Mouse (Mus musculus) neural tube, embryonic 11.5 days (tissue): ENCODE results near the gene Ppp3cb. TPM values are rescaled to one million over a fixed set of nuclear protein-coding genes. Genes with fewer than 3 reads are reported as not detected.
"Not testable (repeated sequence)": the region's sequence is repeated elsewhere in the genome, so short reads cannot be mapped to it uniquely, and the experiment has no call there.

Source experiments
- ATAC-seq: fragments of 200-750 bp; cut with Nextera tagmentation; 2 replicates; pipeline ENCODE4 v1.8.0; 2017; ENCODE audit warnings: moderate number of reproducible peaks, mild to moderate bottlenecking, moderate TSS enrichment, moderate library complexity; ENCODE audit not compliant: insufficient read depth, low FRiP score, low TSS enrichment
- DNase-seq: peaks from one replicate; pipeline ENCODE4 v3.0.0-alpha.2; 2015; ENCODE audit warnings: low spot score
- H3K27ac ChIP-seq: fragments of 300-500 bp; sonication (generic); 2 replicates; pipeline ENCODE4 v1.5.1; 2014; ENCODE audit warnings: low read depth, mild to moderate bottlenecking, low read length
- H3K27me3 ChIP-seq: fragments of 300-500 bp; sonication (generic); 2 replicates; pipeline ENCODE4 v1.6.1; 2014; ENCODE audit warnings: mild to moderate bottlenecking, low read length, mixed read lengths; ENCODE audit not compliant: control insufficient read depth, insufficient read depth
- H3K36me3 ChIP-seq: fragments of 300-500 bp; sonication (generic); 2 replicates; pipeline ENCODE4 v1.6.1; 2014; ENCODE audit warnings: mild to moderate bottlenecking, low read length, moderate library complexity, mixed read lengths; ENCODE audit not compliant: control insufficient read depth, insufficient read depth
- H3K4me1 ChIP-seq: fragments of 300-500 bp; sonication (generic); 2 replicates; pipeline ENCODE4 v1.6.1; 2014; ENCODE audit warnings: low read length, mixed read lengths; ENCODE audit not compliant: control insufficient read depth, insufficient read depth
- H3K4me2 ChIP-seq: fragments of 300-500 bp; sonication (generic); 2 replicates; pipeline ENCODE4 v1.6.1; 2014; ENCODE audit warnings: low read depth, mild to moderate bottlenecking, moderate library complexity
- H3K4me3 ChIP-seq: fragments of 300-500 bp; sonication (generic); 2 replicates; pipeline ENCODE4 v1.5.1; 2014; ENCODE audit warnings: low read depth, low read length
- H3K9ac ChIP-seq: fragments of 300-500 bp; sonication (generic); 2 replicates; pipeline ENCODE4 v1.6.1; 2014; ENCODE audit warnings: mild to moderate bottlenecking, low read length
- H3K9me3 ChIP-seq: fragments of 300-500 bp; sonication (generic); 2 replicates; pipeline ENCODE4 v1.6.1; 2016; ENCODE audit warnings: low read length; ENCODE audit not compliant: control insufficient read depth
- WGBS: fragments of 180-500 bp; shearing (Covaris S2); extraction: QIAGEN DNeasy Blood & Tissue Kit; methylation state at CpG from one replicate; pipeline ENCODE4 v1.1.7; 2014; 5-methylcytosine and 5-hydroxymethylcytosine counted together
- polyA plus RNA-seq: library from polyadenylated mRNA; unstranded; fragments of >200 nt; fragmentation: Nextera tagmentation; extraction: Ambion mirVana; gene quantifications from 2 replicates; pipeline ENCODE4 v1.2.1, GENCODE M21; 2014

Ppp3cb gene
- polyA plus RNA-seq = 61.1 and 62.4 TPM in 2 replicates

DNA sequence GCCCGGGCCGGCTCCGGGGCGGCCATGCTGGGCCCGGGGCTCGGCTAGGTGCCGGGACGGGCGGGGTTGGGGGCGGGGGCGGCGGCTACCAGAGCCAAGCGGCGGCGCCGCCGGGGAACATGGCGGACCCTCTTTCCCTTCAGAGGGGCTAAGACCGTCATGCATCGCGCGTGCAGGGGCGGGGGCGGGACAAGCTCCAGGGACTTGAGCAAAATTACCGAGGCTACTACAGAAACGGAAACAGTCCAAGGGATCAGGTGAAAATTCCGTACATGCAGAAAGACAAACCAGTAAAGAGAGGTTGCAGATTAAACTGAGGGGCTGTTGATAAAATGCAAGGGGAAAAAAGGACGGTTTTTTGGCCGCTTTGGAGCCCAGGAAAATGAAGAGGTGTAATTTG is at the start of gene Ppp3cb:
Gene Ppp3cb (minus strand): TSS at position 159 of the 400 bp plus-strand sequence.
- Histone ChIP-seq H3K27me3 (no peaks in the 10 kb centered on the region), H3K4me3 (peak within 1 kb of the TSS; percentile 85), H3K4me2 (peak within 1 kb of the TSS; percentile 64), H3K9ac (peak within 1 kb of the TSS; percentile 92), H3K27ac (peak within 1 kb of the TSS; percentile 96), H3K4me1 (peaks cover 4% of the 10 kb centered on the region; the same call in 1 of the 2 replicates), H3K9me3 (no peaks in the 10 kb centered on the region), H3K36me3 (0 out of 2 replicates have a peak, but pooled peaks cover 3% of the 10 kb centered on the region)
- peak; percentile 93 for DNase-seq
- under 1% methylated on average over 27 of the region's 29 CpGs for WGBS
- peak; percentile 93 for ATAC-seq

DNA sequence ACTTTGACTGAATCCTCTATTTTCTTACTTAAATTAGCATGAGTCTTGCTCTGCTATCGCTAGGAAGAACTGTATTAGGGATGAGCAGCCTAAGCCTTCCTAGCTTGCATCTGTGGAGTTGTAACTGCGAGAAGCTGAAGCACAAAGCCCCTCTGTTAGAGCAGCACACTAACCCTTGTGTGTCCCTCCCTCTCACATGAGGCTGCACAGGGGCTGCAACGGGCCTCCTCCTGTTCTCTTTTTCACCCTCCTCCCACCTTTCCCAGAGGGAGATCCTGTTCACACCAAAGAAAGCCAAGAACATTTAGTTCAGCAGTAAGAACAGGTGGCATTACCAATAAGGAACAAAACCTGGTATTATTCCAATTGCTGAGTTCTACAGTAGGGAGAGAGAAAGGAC is 49.4 kb upstream of the Ppp3cb start:
- H3K4me2 ChIP-seq = no peak overlapping the region
- peaks cover 3% of the 10 kb centered on the region; the same call in 1 of the 2 replicates for H3K4me1 ChIP-seq
- H3K27ac ChIP-seq = 0 out of 2 replicates have a peak overlapping the region, but pooled peaks have one; percentile 14
- ATAC-seq = no peak
- no peak overlapping the region for H3K4me3 ChIP-seq
- WGBS = 45% methylated on average over 3 of the region's 3 CpGs
- H3K9me3 ChIP-seq = no peaks in the 10 kb centered on the region
- H3K36me3 ChIP-seq = no peaks in the 10 kb centered on the region
- DNase-seq = no peak
- H3K27me3 ChIP-seq = no peaks in the 10 kb centered on the region
- H3K9ac ChIP-seq = no peak overlapping the region

DNA sequence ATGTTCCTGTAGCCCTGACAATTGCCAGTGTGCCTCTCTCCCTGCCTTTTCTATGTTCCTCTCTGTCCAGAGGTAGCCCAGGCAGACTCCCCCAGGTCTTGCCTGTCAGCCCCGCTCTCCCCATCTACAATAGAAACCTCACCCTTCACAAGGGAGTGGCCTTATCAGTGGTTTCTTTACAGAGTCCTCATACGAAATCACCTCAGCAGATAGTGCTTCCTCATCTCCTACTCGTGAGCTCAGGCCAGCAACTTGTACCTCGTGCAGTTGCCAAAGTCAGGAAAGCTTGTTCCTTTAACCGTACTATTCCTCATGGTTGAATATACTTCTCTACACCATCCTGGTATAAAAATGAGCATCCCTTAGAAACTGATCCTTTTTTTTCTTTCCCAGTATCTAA is 41.1 kb upstream of the Ppp3cb start:
- H3K4me2 ChIP-seq = no peak overlapping the region
- no peak overlapping the region for H3K27ac ChIP-seq
- H3K9me3 ChIP-seq = no peaks in the 10 kb centered on the region
- no peaks in the 10 kb centered on the region for H3K4me1 ChIP-seq
- no peak for ATAC-seq
- no peaks in the 10 kb centered on the region for H3K27me3 ChIP-seq
- WGBS = 90% methylated on average over 5 of the region's 5 CpGs
- no peak overlapping the region for H3K9ac ChIP-seq
- no peak for DNase-seq
- no peaks in the 10 kb centered on the region for H3K36me3 ChIP-seq
- H3K4me3 ChIP-seq = no peak overlapping the region

DNA sequence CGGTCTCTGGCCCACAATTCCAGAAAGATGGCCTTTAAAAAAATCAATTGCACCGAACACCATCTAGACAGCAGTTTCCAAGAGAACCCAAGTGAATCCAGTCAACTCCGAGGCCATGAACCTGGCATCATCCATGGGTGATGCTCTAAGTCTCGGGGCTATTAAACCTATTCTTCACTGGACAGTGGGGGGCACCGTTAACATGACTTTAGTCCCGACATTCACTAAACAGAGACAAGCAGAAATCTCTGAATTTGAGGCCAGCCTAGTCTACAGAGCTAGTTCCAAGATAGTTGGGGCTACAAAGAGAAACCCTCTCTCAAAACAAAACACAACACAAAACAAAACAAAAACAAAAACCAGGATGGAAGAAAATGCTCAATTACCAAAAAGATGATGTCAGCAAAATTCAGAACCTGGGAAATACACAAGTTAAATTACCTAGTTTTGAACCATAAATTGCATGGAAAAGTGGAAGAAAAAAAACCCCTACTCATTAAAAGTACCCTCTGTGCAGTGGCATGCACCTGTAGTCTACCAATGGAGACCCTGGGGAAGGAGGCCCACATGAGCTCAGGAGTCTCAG is 32.5 kb upstream of the Ppp3cb start:
- Histone ChIP-seq H3K27me3 (no peaks in the 10 kb centered on the region), H3K4me3 (no peak overlapping the region), H3K9me3 (no peaks in the 10 kb centered on the region), H3K27ac (no peak overlapping the region), H3K4me2 (no peak overlapping the region), H3K4me1 (no peaks in the 10 kb centered on the region), H3K9ac (no peak overlapping the region), H3K36me3 (no peaks in the 10 kb centered on the region)
- WGBS = 61% methylated on average over 6 of the region's 6 CpGs
- DNase-seq (no peak), ATAC-seq (no peak)

DNA sequence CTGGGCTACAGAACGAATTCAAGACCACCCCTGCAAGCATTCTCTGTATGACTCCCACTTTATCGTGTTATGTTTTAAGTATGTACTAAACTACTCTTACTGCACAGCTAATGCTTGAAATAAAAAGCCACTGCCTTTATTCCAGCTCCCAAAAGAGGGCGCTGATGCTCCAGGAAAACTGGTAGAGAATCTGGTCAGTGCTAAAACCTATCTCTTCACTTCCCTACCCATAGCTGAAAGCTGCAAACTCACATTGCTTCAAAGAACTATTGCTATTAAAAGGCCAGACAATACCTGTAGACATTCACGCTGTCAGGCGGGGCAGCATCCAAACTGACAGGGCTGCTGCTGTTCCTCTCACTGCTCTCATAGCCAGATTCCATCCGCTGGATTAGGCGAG is 29.8 kb upstream of the Ppp3cb start:
- Histone ChIP-seq H3K27me3 (no peaks in the 10 kb centered on the region), H3K4me1 (no peaks in the 10 kb centered on the region), H3K4me2 (no peak overlapping the region), H3K36me3 (no peaks in the 10 kb centered on the region), H3K4me3 (no peak overlapping the region), H3K9ac (no peak overlapping the region), H3K9me3 (no peaks in the 10 kb centered on the region), H3K27ac (no peak overlapping the region)
- WGBS = 54% methylated on average over 7 of the region's 7 CpGs
- ATAC-seq = no peak
- peak; percentile 67 for DNase-seq

DNA sequence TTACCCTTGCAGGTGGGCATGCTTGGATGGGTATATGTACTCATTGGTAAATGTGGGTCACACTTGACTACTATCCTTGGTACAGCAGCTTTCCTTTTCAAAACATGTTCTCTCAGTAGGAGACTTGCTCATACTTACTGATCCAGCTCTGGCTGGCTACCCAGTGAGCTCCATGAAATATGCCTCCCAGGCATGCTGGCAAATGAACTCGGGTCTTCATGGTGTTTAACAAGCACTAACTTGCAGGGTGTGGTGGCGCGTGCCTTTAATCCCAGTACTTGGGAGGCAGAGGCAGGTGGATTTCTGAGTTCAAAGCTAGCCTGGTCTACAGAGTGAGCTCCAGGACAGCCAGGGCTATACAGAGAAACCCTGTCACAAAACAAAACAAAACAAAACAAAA is 26.8 kb upstream of the Ppp3cb start:
- not testable (repeated sequence) for H3K9ac ChIP-seq, H3K9me3 ChIP-seq, H3K4me3 ChIP-seq, DNase-seq, H3K4me2 ChIP-seq, H3K36me3 ChIP-seq, H3K27ac ChIP-seq, H3K4me1 ChIP-seq, H3K27me3 ChIP-seq, ATAC-seq
- WGBS = 95% methylated on average over 3 of the region's 3 CpGs

DNA sequence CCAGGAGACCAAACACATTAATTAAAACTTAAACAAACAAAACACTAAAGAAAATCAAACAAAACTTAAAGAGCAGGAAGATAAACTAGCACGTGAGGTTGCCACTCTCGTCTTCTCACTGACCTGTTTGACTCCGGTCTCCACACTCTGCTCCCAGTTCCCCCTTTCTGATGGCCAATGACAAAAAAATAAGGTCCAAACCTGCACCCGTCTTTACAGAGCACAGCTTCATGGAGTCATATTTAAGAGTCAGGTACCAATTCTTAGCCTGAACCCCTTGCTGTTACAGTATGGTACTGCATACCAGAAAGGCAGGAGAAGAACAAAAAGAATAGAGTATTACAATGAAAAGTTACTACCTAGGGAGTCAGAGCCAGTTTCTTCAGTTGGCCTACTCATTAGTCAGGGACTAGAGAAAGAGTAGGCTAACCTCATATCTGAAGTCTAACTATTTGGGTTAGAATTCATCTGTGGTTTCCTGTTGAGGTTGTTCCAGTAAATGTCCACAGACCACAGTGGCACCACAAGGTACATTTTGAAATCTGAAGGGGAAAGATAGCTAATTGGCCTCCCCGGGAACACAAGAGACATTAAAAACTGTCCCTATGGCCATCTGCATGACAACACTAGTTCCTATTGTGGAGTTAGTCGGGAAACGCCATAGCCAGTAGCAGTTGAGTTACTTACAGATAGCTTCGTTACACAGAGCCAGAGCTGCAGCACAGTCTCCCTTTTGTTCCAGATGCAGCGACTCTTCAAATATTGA is 19.1 kb upstream of the Ppp3cb start:
- no peaks in the 10 kb centered on the region for H3K9me3 ChIP-seq
- H3K4me1 ChIP-seq = no peaks in the 10 kb centered on the region
- WGBS = 84% methylated on average over 9 of the region's 9 CpGs
- H3K27me3 ChIP-seq = no peaks in the 10 kb centered on the region
- H3K27ac ChIP-seq = no peak overlapping the region
- H3K4me3 ChIP-seq = no peak overlapping the region
- DNase-seq = no peak
- ATAC-seq = no peak
- H3K9ac ChIP-seq = no peak overlapping the region
- peaks cover 13% of the 10 kb centered on the region for H3K36me3 ChIP-seq
- no peak overlapping the region for H3K4me2 ChIP-seq

DNA sequence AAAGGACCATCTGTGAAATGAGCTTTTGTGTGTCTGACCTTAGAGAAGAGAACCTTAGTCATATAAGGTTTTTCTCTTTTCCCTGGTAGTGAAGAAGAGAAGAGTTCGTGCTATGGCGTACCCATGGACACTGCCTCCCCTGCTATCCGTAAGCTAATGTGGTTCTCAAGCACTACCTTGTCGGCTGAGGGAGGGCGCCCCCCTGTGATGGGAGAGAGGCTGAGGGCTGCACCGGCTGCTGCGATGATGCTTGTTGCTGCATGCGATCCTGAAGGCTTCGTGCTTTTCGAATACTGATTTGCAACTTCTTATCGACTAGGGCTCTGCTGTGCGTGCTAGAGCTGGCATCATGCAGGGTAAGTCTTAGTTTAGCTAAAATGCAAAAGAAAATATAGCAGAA is 18.3 kb upstream of the Ppp3cb start:
- Histone ChIP-seq H3K4me2 (no peak overlapping the region), H3K36me3 (peaks cover 13% of the 10 kb centered on the region), H3K27ac (no peak overlapping the region), H3K9me3 (no peaks in the 10 kb centered on the region), H3K4me3 (no peak overlapping the region), H3K4me1 (no peaks in the 10 kb centered on the region), H3K9ac (no peak overlapping the region), H3K27me3 (no peaks in the 10 kb centered on the region)
- 75% methylated on average over 12 of the region's 12 CpGs for WGBS
- DNase-seq (no peak), ATAC-seq (no peak)

DNA sequence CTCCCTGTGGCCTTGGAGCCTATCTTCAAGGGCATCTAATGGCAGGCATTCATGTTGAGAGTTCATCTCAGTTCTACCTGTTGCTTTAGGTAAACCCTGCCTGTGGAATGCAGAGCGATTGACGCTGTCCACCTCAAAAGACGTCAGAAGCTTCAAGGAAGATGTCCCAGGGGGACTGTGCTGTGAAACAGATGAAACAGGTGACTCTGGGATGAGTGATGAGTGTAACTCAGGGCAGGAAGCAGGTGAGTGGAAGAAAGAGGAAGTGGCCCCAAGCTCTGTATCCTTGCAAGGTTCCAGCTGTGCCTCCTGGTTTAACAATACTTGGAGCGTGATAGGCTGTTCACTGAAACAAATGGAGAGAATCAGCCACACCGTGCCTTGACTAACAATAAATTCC is 15.5 kb upstream of the Ppp3cb start:
- Histone ChIP-seq H3K4me1 (no peaks in the 10 kb centered on the region), H3K4me3 (no peak overlapping the region), H3K27ac (no peak overlapping the region), H3K9me3 (no peaks in the 10 kb centered on the region), H3K27me3 (no peaks in the 10 kb centered on the region), H3K4me2 (no peak overlapping the region), H3K36me3 (peaks cover 19% of the 10 kb centered on the region), H3K9ac (no peak overlapping the region)
- ATAC-seq = no peak
- no peak for DNase-seq
- 95% methylated on average over 5 of the region's 5 CpGs for WGBS
